Mouse (Mus musculus) thymus, adult 2 months (tissue): Measurements from ENCODE around the gene Slco1b2.

Experiments
- CTCF ChIP-seq: fragments of 200-500 bp; IDR thresholded peaks from 2 replicates; pipeline ENCODE4 v1.5.1; 2012; ENCODE audit warnings: mild to moderate bottlenecking, control low read depth, low read length, moderate library complexity, borderline replicate concordance; ENCODE audit not compliant: control insufficient read depth, poor library complexity, insufficient read depth; ENCODE audit errors: extremely low read depth
- POLR2A ChIP-seq: fragments of 200-500 bp; IDR thresholded peaks from 2 replicates; pipeline ENCODE4 v1.6.1; 2012; ENCODE audit warnings: mild to moderate bottlenecking, low read length, control low read depth, moderate library complexity; ENCODE audit not compliant: control insufficient read depth, poor library complexity, insufficient read depth; ENCODE audit errors: extremely low read depth

- no peak for TF ChIP-seq CTCF
- no peak for TF ChIP-seq POLR2A
Observed at GRCm38 (mm10) chr6:141584791-141585403, 44.4 kb upstream of the Slco1b2 start.
